Mouse (Mus musculus) limb, embryonic 11.5 days (tissue): Measurements from ENCODE around the gene Ptrh1. TPM values are rescaled to one million over a fixed set of nuclear protein-coding genes. Genes with fewer than 3 reads are reported as not detected.

Source experiments
- ATAC-seq: fragments of 200-750 bp; cut with Nextera tagmentation; 2 replicates; pipeline ENCODE4 v1.8.0; 2017; ENCODE audit warnings: low read depth; ENCODE audit not compliant: insufficient number of reproducible peaks, low FRiP score, low TSS enrichment
- DNase-seq: peaks from one replicate; pipeline ENCODE4 v3.0.0-alpha.2; 2015; ENCODE audit warnings: low spot score
- H3K27ac ChIP-seq: fragments of 300-500 bp; sonication (generic); replicated peaks from 2 replicates; pipeline ENCODE4 v1.5.1; 2014; ENCODE audit warnings: low read depth, mild to moderate bottlenecking, low read length
- H3K27me3 ChIP-seq: fragments of 300-500 bp; sonication (generic); 2 replicates; pipeline ENCODE4 v1.6.1; 2014; ENCODE audit warnings: mild to moderate bottlenecking, low read length, mixed read lengths; ENCODE audit not compliant: control insufficient read depth, insufficient read depth
- H3K36me3 ChIP-seq: fragments of 300-500 bp; sonication (generic); 2 replicates; pipeline ENCODE4 v1.6.1; 2014; ENCODE audit warnings: mild to moderate bottlenecking, low read length, moderate library complexity, mixed read lengths; ENCODE audit not compliant: control insufficient read depth, insufficient read depth
- H3K4me1 ChIP-seq: fragments of 300-500 bp; sonication (generic); 2 replicates; pipeline ENCODE4 v1.6.1; 2014; ENCODE audit warnings: low read length, mixed read lengths; ENCODE audit not compliant: control insufficient read depth, insufficient read depth
- H3K4me2 ChIP-seq: fragments of 300-500 bp; sonication (generic); 2 replicates; pipeline ENCODE4 v1.6.1; 2014; ENCODE audit warnings: low read depth, mild to moderate bottlenecking, moderate library complexity; ENCODE audit not compliant: severe bottlenecking
- H3K4me3 ChIP-seq: fragments of 300-500 bp; sonication (generic); 2 replicates; pipeline ENCODE4 v1.5.1; 2014; ENCODE audit warnings: low read depth, low read length
- H3K9ac ChIP-seq: fragments of 300-500 bp; sonication (generic); 2 replicates; pipeline ENCODE4 v1.6.1; 2014; ENCODE audit warnings: mild to moderate bottlenecking, low read length
- H3K9me3 ChIP-seq: fragments of 300-500 bp; sonication (generic); 2 replicates; pipeline ENCODE4 v1.6.1; 2016; ENCODE audit warnings: low read length; ENCODE audit not compliant: control insufficient read depth
- WGBS: fragments of 180-500 bp; shearing (Covaris S2); extraction: QIAGEN DNeasy Blood & Tissue Kit; methylation state at CpG from one replicate; pipeline ENCODE4 v1.1.7; 2014; 5-methylcytosine and 5-hydroxymethylcytosine counted together
- polyA plus RNA-seq: library from polyadenylated mRNA; unstranded; fragments of >200 nt; fragmentation: Nextera tagmentation; extraction: Ambion mirVana; gene quantifications from 2 replicates; pipeline ENCODE4 v1.2.1, GENCODE M21; 2014

Ptrh1 gene
- polyA plus RNA-seq, 1 experiment from 2014 or later, result 5.2 TPM

GRCm38 (mm10) chr2:32749082-32749481 is 26.5 kb upstream of the Ptrh1 start:
- DNase-seq (no peak), ATAC-seq (no peak)
- no peaks in the 10 kb centered on the region for H3K9me3 ChIP-seq
- no peaks in the 10 kb centered on the region; the same call in 1 of the 2 replicates for H3K36me3 ChIP-seq
- H3K27me3 ChIP-seq, result no peaks in the 10 kb centered on the region
- no peak overlapping the region for H3K4me2 ChIP-seq
- H3K4me1 ChIP-seq, result peaks cover 8% of the 10 kb centered on the region
- H3K27ac ChIP-seq, result no peak overlapping the region
- 90% methylated on average over 16 of the region's 16 CpGs for WGBS
- no peak overlapping the region for H3K4me3 ChIP-seq
- no peak overlapping the region for H3K9ac ChIP-seq

- H3K4me3 ChIP-seq, result no peak overlapping the region
- ATAC-seq, result no peak
- no peak overlapping the region for H3K4me2 ChIP-seq
- no peaks in the 10 kb centered on the region; the same call in 1 of the 2 replicates for H3K36me3 ChIP-seq
- H3K9ac ChIP-seq, result no peak overlapping the region
- no peak overlapping the region for H3K27ac ChIP-seq
- DNase-seq, result no peak
- H3K4me1 ChIP-seq, result peaks cover 8% of the 10 kb centered on the region
- H3K9me3 ChIP-seq, result no peaks in the 10 kb centered on the region
- WGBS, result 77% methylated on average over 7 of the region's 7 CpGs
- no peaks in the 10 kb centered on the region for H3K27me3 ChIP-seq
Observed at GRCm38 (mm10) chr2:32750199-32750598, 25.4 kb upstream of the Ptrh1 start.

- 3% methylated on average over 31 of the region's 31 CpGs for WGBS
- Histone ChIP-seq H3K36me3 (no peaks in the 10 kb centered on the region; the same call in 1 of the 2 replicates), H3K9ac (peak overlapping the region; percentile 8; the same call in 1 of the 2 replicates)
Observed at GRCm38 (mm10) chr2:32750887-32751664, 24.5 kb upstream of the Ptrh1 start.

GRCm38 (mm10) chr2:32751665-32752033 is 23.9 kb upstream of the Ptrh1 start:
- peak overlapping the region; percentile 8; the same call in 1 of the 2 replicates for H3K9ac ChIP-seq
- no peak for ATAC-seq
- no peaks in the 10 kb centered on the region for H3K9me3 ChIP-seq
- H3K4me2 ChIP-seq, result peak overlapping the region; percentile 53
- no peaks in the 10 kb centered on the region for H3K27me3 ChIP-seq
- H3K36me3 ChIP-seq, result no peaks in the 10 kb centered on the region
- WGBS, result 18% methylated on average over 9 of the region's 10 CpGs
- H3K4me1 ChIP-seq, result peaks cover 8% of the 10 kb centered on the region
- no peak for DNase-seq
- H3K27ac ChIP-seq, result peak overlapping the region; percentile 30; the same call in 1 of the 2 replicates
- H3K4me3 ChIP-seq, result peak overlapping the region; percentile 33

More at GRCm38 (mm10) chr2:32750887-32751664, 24.5 kb upstream of the Ptrh1 start:
- Histone ChIP-seq H3K4me2 (peak overlapping the region; percentile 53), H3K27ac (peak overlapping the region; percentile 30; the same call in 1 of the 2 replicates), H3K9me3 (no peaks in the 10 kb centered on the region), H3K4me3 (peak overlapping the region; percentile 33), H3K27me3 (no peaks in the 10 kb centered on the region), H3K4me1 (peaks cover 8% of the 10 kb centered on the region)
- ATAC-seq (peak; percentile 85), DNase-seq (peak; percentile 86)

- H3K9ac ChIP-seq, result no peak overlapping the region
- H3K4me1 ChIP-seq, result peaks cover 8% of the 10 kb centered on the region
- no peak for ATAC-seq
- no peak overlapping the region for H3K4me3 ChIP-seq
- H3K27ac ChIP-seq, result no peak overlapping the region
- 70% methylated on average over 10 of the region's 10 CpGs for WGBS
- H3K9me3 ChIP-seq, result no peaks in the 10 kb centered on the region
- no peaks in the 10 kb centered on the region for H3K36me3 ChIP-seq
- no peaks in the 10 kb centered on the region for H3K27me3 ChIP-seq
- DNase-seq, result no peak
- H3K4me2 ChIP-seq, result peak overlapping the region; percentile 53; the same call in 1 of the 2 replicates
Observed at GRCm38 (mm10) chr2:32752181-32752580, 23.4 kb upstream of the Ptrh1 start.

GRCm38 (mm10) chr2:32756674-32757055 is 18.9 kb upstream of the Ptrh1 start:
- DNase-seq (no peak), ATAC-seq (peak; percentile 48)
- 0 out of 2 replicates have a peak, but pooled peaks cover 4% of the 10 kb centered on the region for H3K4me1 ChIP-seq
- 38% methylated on average over 6 of the region's 6 CpGs for WGBS
- H3K36me3 ChIP-seq, result peaks cover 5% of the 10 kb centered on the region; the same call in 1 of the 2 replicates
- peak overlapping the region; percentile 44; the same call in 1 of the 2 replicates for H3K4me2 ChIP-seq
- no peaks in the 10 kb centered on the region for H3K9me3 ChIP-seq
- no peak overlapping the region for H3K27ac ChIP-seq
- peak overlapping the region; percentile 56; the same call in 1 of the 2 replicates for H3K4me3 ChIP-seq
- no peak overlapping the region for H3K9ac ChIP-seq
- no peaks in the 10 kb centered on the region for H3K27me3 ChIP-seq

GRCm38 (mm10) chr2:32757056-32757845 is 18.3 kb upstream of the Ptrh1 start, which contains the start of gene Tor2a:
TSS of gene Tor2a (plus strand) at chr2:32757234.
- peak within 1 kb of the TSS; percentile 44 for H3K4me2 ChIP-seq
- no peaks in the 10 kb centered on the region for H3K27me3 ChIP-seq
- peak within 1 kb of the TSS; percentile 73 for H3K9ac ChIP-seq
- peak; percentile 98 for DNase-seq
- H3K36me3 ChIP-seq, result peaks cover 7% of the 10 kb centered on the region; the same call in 1 of the 2 replicates
- peak; percentile 90 for ATAC-seq
- no peaks in the 10 kb centered on the region for H3K9me3 ChIP-seq
- H3K27ac ChIP-seq, result 0 out of 2 replicates have a peak within 1 kb of the TSS, but pooled peaks have one; percentile 23
- under 1% methylated on average over 66 of the region's 66 CpGs for WGBS
- peak within 1 kb of the TSS; percentile 56 for H3K4me3 ChIP-seq
- 0 out of 2 replicates have a peak, but pooled peaks cover 4% of the 10 kb centered on the region for H3K4me1 ChIP-seq

GRCm38 (mm10) chr2:32758503-32758902 is 17.1 kb upstream of the Ptrh1 start:
- Histone ChIP-seq H3K27me3 (no peaks in the 10 kb centered on the region), H3K9me3 (no peaks in the 10 kb centered on the region), H3K9ac (no peak overlapping the region), H3K27ac (no peak overlapping the region), H3K4me3 (no peak overlapping the region), H3K36me3 (peaks cover 7% of the 10 kb centered on the region; the same call in 1 of the 2 replicates), H3K4me1 (no peaks in the 10 kb centered on the region), H3K4me2 (no peak overlapping the region)
- ATAC-seq, result no peak
- 62% methylated on average over 8 of the region's 8 CpGs for WGBS
- DNase-seq, result no peak
